Mouse (Mus musculus) heart, adult 2 months (tissue): ENCODE measurements around the gene Col20a1.

Experiments used
- CTCF ChIP-seq: fragments of 200-600 bp; IDR thresholded peaks from 2 replicates; pipeline ENCODE4 v1.8.1; 2022; ENCODE audit warnings: antibody characterized with exemption, mild to moderate bottlenecking, moderate library complexity
- EP300 ChIP-seq: fragments of 200-500 bp; IDR thresholded peaks from 2 replicates; pipeline ENCODE4 v1.6.1; 2011; ENCODE audit warnings: low read depth, low read length, control low read depth; ENCODE audit not compliant: insufficient read depth

GRCm38 (mm10) chr2:181035186-181035585 is 48.9 kb downstream of the Col20a1 start:
- no peak for TF ChIP-seq EP300
- TF ChIP-seq CTCF: no peak
